20 mouse cellular contexts compared by ENCODE assay signal in the genomic region with DNA sequence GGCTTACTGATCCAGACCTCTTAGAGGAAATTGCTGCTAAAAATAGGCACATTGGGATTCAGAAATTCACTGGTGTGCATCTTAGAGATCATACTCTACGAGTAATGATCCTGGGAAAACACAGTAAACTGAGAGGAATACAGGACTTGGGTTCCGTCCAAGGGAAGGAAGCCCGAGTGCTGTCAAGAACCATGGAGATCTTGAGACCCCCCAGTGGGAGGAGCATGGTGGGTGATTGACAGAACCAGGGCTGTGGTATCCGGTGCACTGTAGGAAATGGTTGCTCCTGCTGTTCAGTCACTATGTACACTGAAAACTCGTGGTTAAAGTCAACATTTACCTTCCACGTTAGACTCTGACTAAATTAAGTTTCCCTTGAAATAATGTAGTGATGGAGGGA.
"Had no signal": no experiment of that assay in that cellular context is flagged by ENCODE, and none has a peak within 500 bp of the region (broad histone marks: within the 10 kb centered on the region; RNA-seq: fewer than 3 reads in every experiment).

No protein-coding gene starts in this region.

- DNase-seq: kidney, adult 18-20 months; kidney, adult 9 months; kidney, postnatal 14 days; liver, postnatal 0 days; lung, postnatal 14 days; lung, postnatal 4 days; right cerebral cortex, adult 18-20 months; right cerebral cortex, postnatal 14 days; right cerebral cortex, postnatal 4 days; thymus, adult 2 months; thymus, postnatal 14 days; thymus, postnatal 4 days had no signal

- H3K9me3 ChIP-seq: limb, embryonic 12.5 days; limb, embryonic 15.5 days; midbrain, embryonic 12.5 days; neural tube, embryonic 13.5 days had no signal

- H3K9ac ChIP-seq: limb, embryonic 12.5 days; limb, embryonic 15.5 days; liver, embryonic 14.5 days; liver, postnatal 0 days; midbrain, embryonic 12.5 days; neural tube, embryonic 13.5 days had no signal

- H3K4me2 ChIP-seq: limb, embryonic 12.5 days; limb, embryonic 15.5 days; liver, embryonic 11.5 days; midbrain, embryonic 12.5 days; neural tube, embryonic 13.5 days had no signal

- H3K27ac ChIP-seq: limb, embryonic 12.5 days; limb, embryonic 15.5 days; liver, embryonic 14.5 days; midbrain, embryonic 12.5 days; neural tube, embryonic 13.5 days; stomach, postnatal 0 days had no signal

- H3K27me3 ChIP-seq: limb, embryonic 12.5 days; limb, embryonic 15.5 days; midbrain, embryonic 12.5 days; neural tube, embryonic 13.5 days had no signal

- H3K36me3 ChIP-seq: limb, embryonic 12.5 days; limb, embryonic 15.5 days; midbrain, embryonic 12.5 days; neural tube, embryonic 13.5 days had no signal

- H3K4me3 ChIP-seq: limb, embryonic 12.5 days; limb, embryonic 15.5 days; midbrain, embryonic 12.5 days; neural tube, embryonic 13.5 days had no signal

- ATAC-seq: liver, postnatal 0 days; midbrain, embryonic 16.5 days had no signal

- H3K4me1 ChIP-seq: limb, embryonic 15.5 days; midbrain, embryonic 12.5 days; neural tube, embryonic 13.5 days had no signal
